Comparison of ENCODE assay signal across 24 mouse cellular contexts in the genomic region with DNA sequence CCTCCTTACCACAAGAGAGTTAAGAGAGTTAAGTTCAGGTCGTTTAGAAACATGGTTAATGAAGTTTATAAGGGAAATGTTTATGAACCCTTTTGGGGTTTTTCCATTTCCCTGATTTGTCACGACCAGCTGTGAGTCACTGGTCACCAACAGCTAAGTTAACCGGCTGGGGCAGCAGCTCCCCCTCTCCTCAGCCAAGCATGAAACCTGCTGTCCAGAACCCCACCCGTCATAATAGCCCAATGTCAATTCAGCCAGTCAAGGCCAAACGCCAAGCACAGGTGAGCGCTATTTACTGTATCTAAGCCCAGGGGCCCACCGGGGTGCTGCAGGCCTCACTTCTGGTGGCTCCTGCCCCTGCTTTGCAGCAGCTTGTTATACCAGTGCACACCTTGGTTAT. TPM values are rescaled to one million over a fixed set of nuclear protein-coding genes. Genes with fewer than 3 reads are reported as not detected.
A peak's percentile ranks its signal among the peaks of the same experiment; 100 is the strongest.
DNase-seq lines count a peak whose midpoint lies in the region; ATAC-seq and TF ChIP-seq lines count a peak whose summit lies in the region.
"Had no signal": no experiment of that assay in that cellular context is flagged by ENCODE, and none has a peak within 500 bp of the region (broad histone marks: within the 10 kb centered on the region; RNA-seq: fewer than 3 reads in every experiment).

No protein-coding gene starts in this region.

- no peaks in the 10 kb centered on the region for H3K36me3 ChIP-seq in kidney, embryonic 15.5 days
- H3K36me3 ChIP-seq in macrophage (ENCODE audit: inconsistent target): no peaks in the 10 kb centered on the region
- H3K36me3 ChIP-seq in forebrain, embryonic 12.5 days (replicated peaks): no peaks in the 10 kb centered on the region
- H3K36me3 ChIP-seq: embryonic facial prominence, embryonic 15.5 days; forebrain, embryonic 10.5 days; heart, embryonic 13.5 days; hindbrain, embryonic 13.5 days; liver, embryonic 15.5 days had no signal

- peaks cover 4% of the 10 kb centered on the region; the same call in 1 of the 2 replicates for H3K4me1 ChIP-seq in kidney, embryonic 15.5 days
- H3K4me1 ChIP-seq in bone marrow macrophage, adult 2 months (ENCODE audit: control insufficient read depth, insufficient read depth, low read length): peaks cover 85% of the 10 kb centered on the region
- H3K4me1 ChIP-seq in forebrain, embryonic 12.5 days: peaks cover 28% of the 10 kb centered on the region
- H3K4me1 ChIP-seq: embryonic facial prominence, embryonic 15.5 days; liver, embryonic 15.5 days had no signal

- 51% methylated on average over 7 of the region's 7 CpGs for WGBS in kidney, embryonic 15.5 days
- 32% methylated on average over 7 of the region's 7 CpGs for WGBS in macrophage (ENCODE audit: missing documents)
- 62% methylated on average over 7 of the region's 7 CpGs for WGBS in forebrain, embryonic 12.5 days

- no peak for TF ChIP-seq CTCF in bone marrow macrophage, adult 2 months (IDR thresholded peaks at IDR 0.05; ENCODE audit: low read depth, low read length)

- H3K4me2 ChIP-seq in kidney, embryonic 15.5 days: no peak overlapping the region
- H3K4me2 ChIP-seq in forebrain, embryonic 12.5 days: no peak overlapping the region
- H3K4me2 ChIP-seq: embryonic facial prominence, embryonic 15.5 days; heart, embryonic 13.5 days; hindbrain, embryonic 13.5 days; liver, embryonic 15.5 days had no signal

- H3K4me3 ChIP-seq in kidney, embryonic 15.5 days (replicated peaks): no peak overlapping the region
- peak overlapping the region; percentile 7; the same call in 1 of the 2 replicates for H3K4me3 ChIP-seq in bone marrow macrophage, adult 2 months (ENCODE audit: insufficient read depth, low read length)
- no peak overlapping the region for H3K4me3 ChIP-seq in macrophage (ENCODE audit: inconsistent target)
- H3K4me3 ChIP-seq in forebrain, embryonic 12.5 days (replicated peaks): no peak overlapping the region
- H3K4me3 ChIP-seq: embryonic facial prominence, embryonic 15.5 days; forebrain, embryonic 10.5 days; heart, embryonic 13.5 days; hindbrain, embryonic 13.5 days; layer of hippocampus, adult 2 months; liver, embryonic 15.5 days had no signal

- H3K27ac ChIP-seq in kidney, embryonic 15.5 days: no peak overlapping the region
- H3K27ac ChIP-seq in bone marrow macrophage, adult 2 months (ENCODE audit: insufficient read depth, low read depth, low read length): peak overlapping the region; percentile 95
- H3K27ac ChIP-seq in macrophage: peak overlapping the region; percentile 12; the same call in 1 of the 2 replicates
- H3K27ac ChIP-seq in forebrain, embryonic 12.5 days: no peak overlapping the region
- H3K27ac ChIP-seq: embryonic facial prominence, embryonic 15.5 days; forebrain, embryonic 10.5 days; heart, embryonic 13.5 days; hindbrain, embryonic 13.5 days; layer of hippocampus, adult 2 months; liver, embryonic 15.5 days had no signal

- TF ChIP-seq POLR2A in bone marrow macrophage, adult 2 months (IDR thresholded peaks at IDR 0.05; ENCODE audit: borderline replicate concordance, low read depth, low read length): no peak

- no peak overlapping the region for H3K9ac ChIP-seq in kidney, embryonic 15.5 days
- H3K9ac ChIP-seq in forebrain, embryonic 12.5 days: no peak overlapping the region
- H3K9ac ChIP-seq: embryonic facial prominence, embryonic 15.5 days; heart, embryonic 13.5 days; hindbrain, embryonic 13.5 days; liver, embryonic 15.5 days had no signal

- ATAC-seq in kidney, embryonic 15.5 days (replicated peaks; ENCODE audit: low FRiP score): no peak
- ATAC-seq in forebrain, embryonic 12.5 days (ENCODE audit: low FRiP score): no peak
- no peak for ATAC-seq in activated CD4-positive, CD25-positive, alpha-beta regulatory T cell, adult 4 months
- ATAC-seq: inflammation-experienced regulatory T-cells, adult 6 months; lung, postnatal 0 days had no signal

- no peaks in the 10 kb centered on the region for H3K79me2 ChIP-seq in macrophage (ENCODE audit: inconsistent target)

- H3K9me3 ChIP-seq in kidney, embryonic 15.5 days (replicated peaks): no peaks in the 10 kb centered on the region
- no peaks in the 10 kb centered on the region for H3K9me3 ChIP-seq in forebrain, embryonic 12.5 days
- H3K9me3 ChIP-seq: embryonic facial prominence, embryonic 15.5 days; forebrain, embryonic 10.5 days; heart, embryonic 13.5 days; hindbrain, embryonic 13.5 days; liver, embryonic 15.5 days had no signal

- H3K27me3 ChIP-seq in kidney, embryonic 15.5 days: peaks cover 3% of the 10 kb centered on the region; the same call in 1 of the 2 replicates
- H3K27me3 ChIP-seq in forebrain, embryonic 12.5 days: peaks cover 5% of the 10 kb centered on the region
- H3K27me3 ChIP-seq: embryonic facial prominence, embryonic 15.5 days had no signal

- DNase-seq in kidney, adult 11 months: peak; percentile 71
- DNase-seq in spleen, postnatal 36 days (ENCODE audit: low spot score in 2 of 2): peak; percentile 32 to 42
- no peak for DNase-seq in spleen, postnatal 14 days (ENCODE audit: low spot score in 2 of 2)
- DNase-seq: adrenal gland, adult 8-10 months; cerebellum, adult 11-12 months; cerebellum, postnatal 14 days; right cerebral cortex, adult 18-20 months had no signal

RNA-seq across cellular contexts. Expression of a gene that starts 12.2 kb away (rescaled TPM):
- polyA plus RNA-seq in kidney, embryonic 15.5 days (2015; fragmentation: Nextera tagmentation; extraction: Ambion mirVana): 2.2 and 2.3 TPM in 2 replicates
- 35.7 and 36.4 TPM in 2 replicates for polyA plus RNA-seq in bone marrow macrophage, adult 2 months (2012; ENCODE audit: insufficient read depth, insufficient read length, missing spikeins)
- 10 to 100 TPM in 4 of 26 experiments, 1 to 10 TPM in 13, under 1 TPM in 4, not detected in 5; 0.31 to 41.1 (median 1.6) TPM for total RNA-seq in macrophage (2018; cell fraction: chromatin; rRNA removed)
- total RNA-seq in macrophage (2018; cell fraction: cytosol; rRNA removed): 1 to 10 TPM in 5 of 26 experiments, under 1 TPM in 21; 0.05 to 4.9 (median 0.24) TPM
- 10 to 100 TPM in 4 of 26 experiments, 1 to 10 TPM in 20, under 1 TPM in 2; 0.37 to 37.5 (median 3.9) TPM for total RNA-seq in macrophage (2018; cell fraction: nucleus; rRNA removed)
- 0.09 to 0.52 TPM (median 0.23 TPM) in 3 replicates for polyA plus RNA-seq in macrophage (2018)
- polyA plus RNA-seq in forebrain, embryonic 12.5 days (2016; fragmentation: Nextera tagmentation; extraction: Ambion mirVana): 4.0 and 4.1 TPM in 2 replicates
- 1 to 10 TPM; 1.3 to 3.0 TPM for polyA plus RNA-seq in activated CD4-positive, CD25-positive, alpha-beta regulatory T cell, adult 4 months (2017; shearing (Covaris generic))
- total RNA-seq: heart, postnatal 25 days had no signal

RNA-seq across cellular contexts. Expression of a gene that starts 55.9 kb away (rescaled TPM):
- polyA plus RNA-seq in kidney, embryonic 15.5 days (2015; fragmentation: Nextera tagmentation; extraction: Ambion mirVana): 8.6 and 9.7 TPM in 2 replicates
- polyA plus RNA-seq in bone marrow macrophage, adult 2 months (2012; ENCODE audit: insufficient read depth, insufficient read length, missing spikeins): not detected in 2 replicates
- not detected for total RNA-seq in macrophage (2018; cell fraction: chromatin; rRNA removed)
- total RNA-seq in macrophage (2018; cell fraction: cytosol; rRNA removed): not detected
- total RNA-seq in macrophage (2018; cell fraction: nucleus; rRNA removed): not detected
- not detected in 3 replicates for polyA plus RNA-seq in macrophage (2018)
- 0.55 and 0.67 TPM in 2 replicates for polyA plus RNA-seq in forebrain, embryonic 12.5 days (2016; fragmentation: Nextera tagmentation; extraction: Ambion mirVana)
- polyA plus RNA-seq in activated CD4-positive, CD25-positive, alpha-beta regulatory T cell, adult 4 months (2017; shearing (Covaris generic)): not detected
- total RNA-seq: adrenal gland, adult 8-10 months; granulocyte monocyte progenitor cell, adult 5-6 weeks; heart, postnatal 25 days; megakaryocyte-erythroid progenitor cell, adult 5-6 weeks had no signal
- polyA plus RNA-seq: C2C12; forebrain, embryonic 10.5 days; inflammation-experienced regulatory T-cells, adult 6 months had no signal

Comparison
In these comparisons a context has a peak if more than half of its experiments do, and no peak if none do; other contexts are left out.
1. DNase-seq: peak in kidney, adult 11 months (single experiment) and spleen, postnatal 36 days (2 of 2); none in spleen, postnatal 14 days (0 of 2).
2. H3K27ac ChIP-seq: peak in bone marrow macrophage, adult 2 months (single experiment) and macrophage (single experiment); none in kidney, embryonic 15.5 days (single experiment) and forebrain, embryonic 12.5 days (single experiment).